Mouse (Mus musculus) G1E-ER4 (cell line): ENCODE data around the gene Klk12. TPM values are rescaled to one million over a fixed set of nuclear protein-coding genes. Genes with fewer than 3 reads are reported as not detected.

Source experiments
- GATA1 ChIP-seq: IDR thresholded peaks from one replicate; pipeline ENCODE4 v1.8.0; 2012; ENCODE audit warnings: low read length, inconsistent platforms
- polyA plus RNA-seq: library from polyadenylated mRNA; stranded (reverse); fragments of >175 nt; gene quantifications from 2 replicates; pipeline ENCODE4 v1.2.3, GENCODE M21; 2012

The Klk12 gene
- polyA plus RNA-seq, result not detected in 2 replicates

GRCm38 (mm10) chr7:43768597-43768996 is at the start of gene Klk12:
Gene Klk12, plus strand, starts transcription at chr7:43768897.
- TF ChIP-seq GATA1, result no peak

- TF ChIP-seq GATA1, result no peak
These were observed 20.9 kb upstream of the Klk12 start for GRCm38 (mm10) chr7:43747788-43748187.

- no peak for TF ChIP-seq GATA1
These were observed 15.9 kb upstream of the Klk12 start for GRCm38 (mm10) chr7:43752806-43753205.

GRCm38 (mm10) chr7:43766484-43766883 is 2.2 kb upstream of the Klk12 start:
- TF ChIP-seq GATA1, result no peak

GRCm38 (mm10) chr7:43769636-43770035 is 939 bp downstream of the Klk12 start:
- no peak for TF ChIP-seq GATA1

- TF ChIP-seq GATA1, result no peak
These were observed 2.0 kb downstream of the Klk12 start for GRCm38 (mm10) chr7:43770701-43771100.

GRCm38 (mm10) chr7:43771916-43772315 is 3.2 kb downstream of the Klk12 start:
- no peak for TF ChIP-seq GATA1

- TF ChIP-seq GATA1, result no peak
These were observed 4.2 kb downstream of the Klk12 start for GRCm38 (mm10) chr7:43772901-43773300.

GRCm38 (mm10) chr7:43774364-43774763 is 5.7 kb downstream of the Klk12 start, which contains the start of gene Klk11:
Gene Klk11, plus strand, starts transcription at chr7:43774604.
- TF ChIP-seq GATA1, result no peak

- no peak for TF ChIP-seq GATA1
These were observed 6.1 kb downstream of the Klk12 start for GRCm38 (mm10) chr7:43774802-43775201.

- TF ChIP-seq GATA1, result no peak
These were observed 6.8 kb downstream of the Klk12 start for GRCm38 (mm10) chr7:43775311-43776057.

- TF ChIP-seq GATA1, result no peak
These were observed 7.8 kb downstream of the Klk12 start for GRCm38 (mm10) chr7:43776506-43776905.

- no peak for TF ChIP-seq GATA1
These were observed 8.7 kb downstream of the Klk12 start for GRCm38 (mm10) chr7:43777423-43777822.

GRCm38 (mm10) chr7:43778176-43778970 is 9.7 kb downstream of the Klk12 start:
- no peak for TF ChIP-seq GATA1

GRCm38 (mm10) chr7:43780241-43780640 is 11.5 kb downstream of the Klk12 start:
- TF ChIP-seq GATA1, result no peak

GRCm38 (mm10) chr7:43780746-43781145 is 12.0 kb downstream of the Klk12 start, which contains the start of gene Klk10:
Gene Klk10, plus strand, starts transcription at chr7:43781035.
- TF ChIP-seq GATA1, result no peak
